Mouse (Mus musculus) neural tube, embryonic 15.5 days (tissue): ENCODE results near the gene Atad2b. TPM values are rescaled to one million over a fixed set of nuclear protein-coding genes. Genes with fewer than 3 reads are reported as not detected.
"Not testable (repeated sequence)": the region's sequence is repeated elsewhere in the genome, so short reads cannot be mapped to it uniquely, and the experiment has no call there.

Experiments
- ATAC-seq: fragments of 200-750 bp; cut with Nextera tagmentation; 2 replicates; pipeline ENCODE4 v1.8.0; 2017; ENCODE audit warnings: mild to moderate bottlenecking, moderate TSS enrichment, moderate library complexity; ENCODE audit not compliant: low FRiP score
- H3K27ac ChIP-seq: fragments of 300-500 bp; sonication (generic); replicated peaks from 2 replicates; pipeline ENCODE4 v1.5.1; 2015; ENCODE audit warnings: mild to moderate bottlenecking, inconsistent platforms
- H3K27me3 ChIP-seq: fragments of 300-500 bp; sonication (generic); replicated peaks from 2 replicates; pipeline ENCODE4 v1.6.1; 2015; ENCODE audit warnings: inconsistent platforms
- H3K36me3 ChIP-seq: fragments of 300-500 bp; sonication (generic); 2 replicates; pipeline ENCODE4 v1.6.1; 2015; ENCODE audit warnings: inconsistent platforms
- H3K4me1 ChIP-seq: fragments of 300-500 bp; sonication (generic); 2 replicates; pipeline ENCODE4 v1.6.1; 2015; ENCODE audit warnings: inconsistent platforms
- H3K4me2 ChIP-seq: fragments of 300-500 bp; sonication (generic); 2 replicates; pipeline ENCODE4 v1.6.1; 2015; ENCODE audit warnings: inconsistent platforms, mild to moderate bottlenecking, moderate library complexity
- H3K4me3 ChIP-seq: fragments of 300-500 bp; sonication (generic); replicated peaks from 2 replicates; pipeline ENCODE4 v1.5.1; 2015; ENCODE audit warnings: mild to moderate bottlenecking, inconsistent platforms
- H3K9ac ChIP-seq: fragments of 300-500 bp; sonication (generic); replicated peaks from 2 replicates; pipeline ENCODE4 v1.6.1; 2015; ENCODE audit warnings: mild to moderate bottlenecking, inconsistent platforms
- H3K9me3 ChIP-seq: fragments of 300-500 bp; sonication (generic); replicated peaks from 2 replicates; pipeline ENCODE4 v1.6.1; 2016; ENCODE audit warnings: inconsistent platforms
- WGBS: fragments of 180-500 bp; shearing (Covaris S2); methylation state at CpG from one replicate; pipeline ENCODE4 v1.1.7; 2015; ENCODE audit warnings: mixed read lengths; 5-methylcytosine and 5-hydroxymethylcytosine counted together
- polyA plus RNA-seq: library from polyadenylated mRNA; unstranded; fragments of >200 nt; fragmentation: Nextera tagmentation; extraction: Ambion mirVana; gene quantifications from 2 replicates; pipeline ENCODE4 v1.2.1, GENCODE M21; 2015

Atad2b gene
- polyA plus RNA-seq, 1 experiment from 2014 or later = 8.3 TPM

GRCm38 (mm10) chr12:5008638-5009037, 91.5 kb downstream of the Atad2b start:
- not testable (repeated sequence) for H3K4me3 ChIP-seq, H3K9me3 ChIP-seq, H3K27me3 ChIP-seq, H3K27ac ChIP-seq, H3K9ac ChIP-seq, H3K4me2 ChIP-seq, H3K4me1 ChIP-seq, ATAC-seq
- peaks cover 13% of the 10 kb centered on the region for H3K36me3 ChIP-seq
- WGBS = 54% methylated on average over 2 of the region's 2 CpGs

- H3K36me3 ChIP-seq = peaks cover 12% of the 10 kb centered on the region; the same call in 1 of the 2 replicates
- H3K4me2 ChIP-seq = no peak overlapping the region
- no peak overlapping the region for H3K4me3 ChIP-seq
- H3K27me3 ChIP-seq = no peaks in the 10 kb centered on the region
- no peaks in the 10 kb centered on the region for H3K9me3 ChIP-seq
- no peak overlapping the region for H3K9ac ChIP-seq
- H3K27ac ChIP-seq = 0 out of 2 replicates have a peak overlapping the region, but pooled peaks have one; percentile 25
- ATAC-seq = peak; percentile 60; the same call in 1 of the 2 replicates
- 63% methylated on average over 10 of the region's 10 CpGs for WGBS
- H3K4me1 ChIP-seq = no peaks in the 10 kb centered on the region
Measured at GRCm38 (mm10) chr12:5025226-5025861, 108.2 kb downstream of the Atad2b start.

- H3K9ac ChIP-seq = no peak overlapping the region
- ATAC-seq = no peak
- no peak overlapping the region for H3K27ac ChIP-seq
- H3K36me3 ChIP-seq = peaks cover 24% of the 10 kb centered on the region
- no peaks in the 10 kb centered on the region for H3K9me3 ChIP-seq
- no peaks in the 10 kb centered on the region for H3K4me1 ChIP-seq
- 88% methylated on average over 5 of the region's 5 CpGs for WGBS
- no peak overlapping the region for H3K4me2 ChIP-seq
- no peaks in the 10 kb centered on the region for H3K27me3 ChIP-seq
- no peak overlapping the region for H3K4me3 ChIP-seq
Measured at GRCm38 (mm10) chr12:5029035-5029434, 111.9 kb downstream of the Atad2b start.

- 97% methylated on average over 2 of the region's 2 CpGs for WGBS
- H3K4me3 ChIP-seq = no peak overlapping the region
- H3K4me1 ChIP-seq = no peaks in the 10 kb centered on the region
- peaks cover 27% of the 10 kb centered on the region for H3K36me3 ChIP-seq
- no peak for ATAC-seq
- H3K4me2 ChIP-seq = no peak overlapping the region
- no peak overlapping the region for H3K27ac ChIP-seq
- H3K9me3 ChIP-seq = no peaks in the 10 kb centered on the region
- no peaks in the 10 kb centered on the region for H3K27me3 ChIP-seq
- no peak overlapping the region for H3K9ac ChIP-seq
Measured at GRCm38 (mm10) chr12:5038008-5038407, 120.9 kb downstream of the Atad2b start.

GRCm38 (mm10) chr12:5044141-5044540, 127.0 kb downstream of the Atad2b start:
- H3K4me3 ChIP-seq = no peak overlapping the region
- H3K27me3 ChIP-seq = no peaks in the 10 kb centered on the region
- H3K27ac ChIP-seq = no peak overlapping the region
- no peak overlapping the region for H3K4me2 ChIP-seq
- H3K4me1 ChIP-seq = no peaks in the 10 kb centered on the region
- no peak for ATAC-seq
- no peaks in the 10 kb centered on the region for H3K9me3 ChIP-seq
- H3K36me3 ChIP-seq = peaks cover 5% of the 10 kb centered on the region; the same call in 1 of the 2 replicates
- H3K9ac ChIP-seq = no peak overlapping the region
- WGBS = 87% methylated on average over 15 of the region's 15 CpGs

- H3K36me3 ChIP-seq = peaks cover 5% of the 10 kb centered on the region; the same call in 1 of the 2 replicates
- H3K4me3 ChIP-seq = no peak overlapping the region
- no peak overlapping the region for H3K9ac ChIP-seq
- no peak overlapping the region for H3K4me2 ChIP-seq
- no peak overlapping the region for H3K27ac ChIP-seq
- no peaks in the 10 kb centered on the region for H3K4me1 ChIP-seq
- H3K9me3 ChIP-seq = peaks cover 22% of the 10 kb centered on the region
- WGBS = 93% methylated on average over 4 of the region's 4 CpGs
- no peaks in the 10 kb centered on the region for H3K27me3 ChIP-seq
- no peak for ATAC-seq
Measured at GRCm38 (mm10) chr12:5048104-5048503, 131.0 kb downstream of the Atad2b start.

- Histone ChIP-seq H3K36me3 (no peaks in the 10 kb centered on the region), H3K27me3 (no peaks in the 10 kb centered on the region), H3K27ac (no peak overlapping the region), H3K4me3 (no peak overlapping the region), H3K4me2 (no peak overlapping the region), H3K4me1 (no peaks in the 10 kb centered on the region), H3K9me3 (no peaks in the 10 kb centered on the region), H3K9ac (no peak overlapping the region)
- 41% methylated on average over 3 of the region's 3 CpGs for WGBS
- ATAC-seq = no peak
Measured at GRCm38 (mm10) chr12:5067590-5067989, 150.4 kb downstream of the Atad2b start.

GRCm38 (mm10) chr12:5070131-5070530, 153.0 kb downstream of the Atad2b start:
- ATAC-seq = no peak
- Histone ChIP-seq H3K4me3 (no peak overlapping the region), H3K36me3 (no peaks in the 10 kb centered on the region), H3K9ac (no peak overlapping the region), H3K4me1 (no peaks in the 10 kb centered on the region), H3K27me3 (no peaks in the 10 kb centered on the region), H3K4me2 (no peak overlapping the region), H3K27ac (no peak overlapping the region), H3K9me3 (no peaks in the 10 kb centered on the region)
- WGBS = 80% methylated on average over 3 of the region's 3 CpGs

- Histone ChIP-seq H3K27ac (no peak overlapping the region), H3K9me3 (no peaks in the 10 kb centered on the region), H3K4me3 (no peak overlapping the region), H3K4me1 (no peaks in the 10 kb centered on the region), H3K27me3 (no peaks in the 10 kb centered on the region), H3K4me2 (no peak overlapping the region), H3K36me3 (no peaks in the 10 kb centered on the region), H3K9ac (no peak overlapping the region)
- no peak for ATAC-seq
- 88% methylated on average over 12 of the region's 12 CpGs for WGBS
Measured at GRCm38 (mm10) chr12:5073191-5073590, 156.0 kb downstream of the Atad2b start.

GRCm38 (mm10) chr12:5081480-5081879, 164.3 kb downstream of the Atad2b start:
- H3K4me3 ChIP-seq = no peak overlapping the region
- H3K36me3 ChIP-seq = peaks cover 48% of the 10 kb centered on the region
- WGBS = 50% methylated on average over 4 of the region's 4 CpGs

GRCm38 (mm10) chr12:5084714-5085113, 167.6 kb downstream of the Atad2b start:
- Histone ChIP-seq H3K4me1 (peaks cover 23% of the 10 kb centered on the region), H3K9ac (no peak overlapping the region), H3K4me3 (no peak overlapping the region), H3K27me3 (no peaks in the 10 kb centered on the region), H3K4me2 (no peak overlapping the region), H3K36me3 (peaks cover 44% of the 10 kb centered on the region), H3K9me3 (no peaks in the 10 kb centered on the region), H3K27ac (no peak overlapping the region)
- ATAC-seq = no peak
- 91% methylated on average over 5 of the region's 5 CpGs for WGBS

More at GRCm38 (mm10) chr12:5081480-5081879, 164.3 kb downstream of the Atad2b start:
- H3K9me3 ChIP-seq = no peaks in the 10 kb centered on the region
- H3K27ac ChIP-seq = no peak overlapping the region
- H3K9ac ChIP-seq = no peak overlapping the region
- peak; percentile 75 for ATAC-seq
- H3K4me1 ChIP-seq = no peaks in the 10 kb centered on the region
- no peak overlapping the region for H3K4me2 ChIP-seq
- no peaks in the 10 kb centered on the region for H3K27me3 ChIP-seq

- peak; percentile 54; the same call in 1 of the 2 replicates for ATAC-seq
- WGBS = 20% methylated on average over 10 of the region's 10 CpGs
- Histone ChIP-seq H3K4me2 (no peak overlapping the region), H3K27ac (peak overlapping the region; percentile 60), H3K9me3 (no peaks in the 10 kb centered on the region), H3K27me3 (no peaks in the 10 kb centered on the region), H3K4me3 (no peak overlapping the region), H3K9ac (no peak overlapping the region), H3K4me1 (peaks cover 25% of the 10 kb centered on the region), H3K36me3 (peaks cover 43% of the 10 kb centered on the region)
Measured at GRCm38 (mm10) chr12:5087787-5088519, 170.8 kb downstream of the Atad2b start.
